Mouse (Mus musculus) kidney, postnatal 0 days (tissue): ENCODE data around the gene Noxred1. TPM values are rescaled to one million over a fixed set of nuclear protein-coding genes. Genes with fewer than 3 reads are reported as not detected.

Experiments used
- ATAC-seq: fragments of 200-750 bp; cut with Nextera tagmentation; replicated peaks from 2 replicates; pipeline ENCODE4 v1.8.0; 2017; ENCODE audit warnings: low read depth, moderate number of reproducible peaks, moderate TSS enrichment, moderate library complexity; ENCODE audit not compliant: low FRiP score
- DNase-seq: peaks from one replicate; pipeline ENCODE4 v3.0.0-alpha.2; 2016; ENCODE audit warnings: low spot score
- H3K27ac ChIP-seq: fragments of 300-500 bp; sonication (generic); 2 replicates; pipeline ENCODE4 v1.5.1; 2014; ENCODE audit warnings: mild to moderate bottlenecking
- H3K27me3 ChIP-seq: fragments of 300-500 bp; sonication (generic); 2 replicates; pipeline ENCODE4 v1.6.1; 2014; ENCODE audit warnings: low read length, mixed read lengths; ENCODE audit not compliant: insufficient read depth
- H3K36me3 ChIP-seq: fragments of 300-500 bp; sonication (generic); 2 replicates; pipeline ENCODE4 v1.6.1; 2014; ENCODE audit warnings: low read length, mixed read lengths; ENCODE audit not compliant: insufficient read depth
- H3K4me1 ChIP-seq: fragments of 300-500 bp; sonication (generic); replicated peaks from 2 replicates; pipeline ENCODE4 v1.6.1; 2014; ENCODE audit warnings: antibody characterized with exemption, low read length, mixed read lengths; ENCODE audit not compliant: insufficient read depth
- H3K4me2 ChIP-seq: fragments of 300-500 bp; sonication (generic); 2 replicates; pipeline ENCODE4 v1.6.1; 2014; ENCODE audit warnings: mild to moderate bottlenecking, low read length, moderate library complexity, mixed read lengths
- H3K4me3 ChIP-seq: fragments of 300-500 bp; sonication (generic); replicated peaks from 2 replicates; pipeline ENCODE4 v1.5.1; 2014; ENCODE audit warnings: low read depth, low read length
- H3K9ac ChIP-seq: fragments of 300-500 bp; sonication (generic); 2 replicates; pipeline ENCODE4 v1.6.1; 2014; ENCODE audit warnings: low read depth, low read length
- H3K9me3 ChIP-seq: fragments of 300-500 bp; sonication (generic); replicated peaks from 2 replicates; pipeline ENCODE4 v1.6.1; 2016; ENCODE audit warnings: low read length, inconsistent platforms, mixed read lengths
- CTCF ChIP-seq: IDR thresholded peaks from 2 replicates; pipeline ENCODE4 v1.5.1; 2016; ENCODE audit warnings: antibody characterized with exemption, low read depth, mild to moderate bottlenecking, moderate library complexity
- WGBS: fragments of 180-500 bp; shearing (Covaris S2); extraction: QIAGEN DNeasy Blood & Tissue Kit; methylation state at CpG from one replicate; pipeline ENCODE4 v1.1.7; 2014; 5-methylcytosine and 5-hydroxymethylcytosine counted together
- polyA plus RNA-seq: library from polyadenylated mRNA; unstranded; fragments of >200 nt; fragmentation: Nextera tagmentation; extraction: Ambion mirVana; gene quantifications from 2 replicates; pipeline ENCODE4 v1.2.1, GENCODE M21; 2015

The Noxred1 gene
- polyA plus RNA-seq, 1 experiment from 2014 or later: not detected

DNA sequence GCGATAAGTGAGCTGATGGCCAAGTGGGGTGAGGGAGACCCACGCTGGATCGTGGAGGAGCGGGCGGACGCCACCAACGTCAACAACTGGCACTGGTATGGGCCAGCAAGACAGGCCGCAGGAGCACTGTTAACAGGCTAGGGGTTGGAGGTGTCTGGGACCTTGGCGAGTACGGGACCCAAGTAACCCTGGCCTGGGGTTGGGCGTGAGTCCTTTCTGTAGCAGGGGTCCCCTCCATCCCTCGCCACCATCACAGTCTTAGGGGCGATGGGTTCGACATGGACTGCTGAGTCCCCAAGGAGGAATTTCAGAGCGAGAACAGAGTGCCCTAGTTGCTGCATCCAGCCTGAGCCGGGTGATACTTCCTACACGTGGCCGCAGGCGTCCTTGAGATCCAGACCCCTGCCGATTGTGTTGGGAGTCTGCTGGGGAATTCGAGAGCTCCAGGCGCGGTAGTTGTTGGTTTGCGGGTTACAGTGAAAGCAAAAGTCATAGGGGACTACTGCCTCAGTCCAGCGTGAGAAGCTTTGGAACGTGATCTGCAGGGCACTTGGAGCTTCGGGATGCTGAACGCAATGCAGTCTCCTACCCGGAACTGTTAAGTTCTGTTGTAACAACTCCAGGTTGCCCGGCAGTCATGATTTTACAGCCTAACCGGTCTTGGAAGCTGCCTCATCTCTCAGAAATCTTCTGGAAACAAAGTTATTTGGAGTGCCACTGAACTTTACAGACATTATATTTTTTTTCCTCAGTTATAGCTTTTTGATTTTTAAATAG, 28.5 kb upstream of the Noxred1 start:
- 0 out of 2 replicates have a peak, but pooled peaks cover 6% of the 10 kb centered on the region for H3K4me1 ChIP-seq
- H3K27me3 ChIP-seq: no peaks in the 10 kb centered on the region
- peak overlapping the region; percentile 72 for H3K9ac ChIP-seq
- no peaks in the 10 kb centered on the region for H3K9me3 ChIP-seq
- peak overlapping the region; percentile 86 for H3K4me2 ChIP-seq
- peaks cover 24% of the 10 kb centered on the region; the same call in 1 of the 2 replicates for H3K36me3 ChIP-seq
- under 1% methylated on average over 31 of the region's 31 CpGs for WGBS
- TF ChIP-seq CTCF: no peak
- ATAC-seq (peak; percentile 62), DNase-seq (peak; percentile 58)
- H3K27ac ChIP-seq: peak overlapping the region; percentile 89
- peak overlapping the region; percentile 76 for H3K4me3 ChIP-seq

DNA sequence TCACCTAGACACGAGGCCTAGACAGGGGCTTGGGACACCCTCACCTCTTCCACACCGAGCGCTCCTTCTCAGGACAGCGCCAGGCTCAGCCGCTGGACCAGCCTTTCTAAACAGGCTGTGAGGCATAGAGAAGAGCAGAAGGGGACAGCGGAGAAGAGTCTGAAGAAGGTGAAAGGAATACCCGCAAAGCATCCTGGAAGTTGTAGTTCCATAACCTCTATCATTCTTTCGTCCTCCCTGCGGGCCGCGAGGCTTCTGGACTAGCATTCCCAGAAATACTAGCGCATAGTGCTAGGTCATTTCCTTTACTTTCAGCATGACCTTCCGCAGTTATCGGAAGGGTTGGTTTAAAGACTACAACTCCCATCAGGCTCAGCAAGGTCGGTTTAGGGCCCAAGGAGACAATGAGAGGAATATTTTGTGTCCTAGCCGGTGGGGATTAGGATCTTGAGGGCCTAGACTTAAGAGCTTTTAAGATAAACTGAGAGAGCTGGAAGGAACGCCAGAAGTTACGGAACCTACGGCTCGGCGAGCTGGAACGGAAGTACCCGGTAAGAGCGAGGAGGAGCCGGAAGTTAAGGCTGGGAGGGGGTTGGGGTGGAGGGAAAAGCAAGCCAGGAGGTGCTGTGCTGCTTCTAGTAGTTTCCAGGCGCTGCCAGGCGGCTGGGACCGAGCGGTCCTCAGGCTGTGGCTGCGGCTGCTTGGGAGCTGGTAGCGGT, 27.7 kb upstream of the Noxred1 start, which contains the start of the genes Vipas39 and Ahsa1:
TSS of gene Vipas39 (minus strand) at position 149 of the 719 bp plus-strand sequence.
TSS of gene Ahsa1 (plus strand) at position 372 of the 719 bp plus-strand sequence.
- under 1% methylated on average over 31 of the region's 31 CpGs for WGBS
- 0 out of 2 replicates have a peak, but pooled peaks cover 6% of the 10 kb centered on the region for H3K4me1 ChIP-seq
- H3K4me2 ChIP-seq: peak within 1 kb of the TSS; percentile 86
- peak within 1 kb of the TSS; percentile 89 for H3K27ac ChIP-seq
- H3K36me3 ChIP-seq: peaks cover 30% of the 10 kb centered on the region; the same call in 1 of the 2 replicates
- TF ChIP-seq CTCF: peak; percentile 56
- DNase-seq (peak; percentile 99), ATAC-seq (peak; percentile 96)
- no peaks in the 10 kb centered on the region for H3K9me3 ChIP-seq
- peak within 1 kb of the TSS; percentile 79 for H3K9ac ChIP-seq
- no peaks in the 10 kb centered on the region for H3K27me3 ChIP-seq
- H3K4me3 ChIP-seq: peak within 1 kb of the TSS; percentile 76

DNA sequence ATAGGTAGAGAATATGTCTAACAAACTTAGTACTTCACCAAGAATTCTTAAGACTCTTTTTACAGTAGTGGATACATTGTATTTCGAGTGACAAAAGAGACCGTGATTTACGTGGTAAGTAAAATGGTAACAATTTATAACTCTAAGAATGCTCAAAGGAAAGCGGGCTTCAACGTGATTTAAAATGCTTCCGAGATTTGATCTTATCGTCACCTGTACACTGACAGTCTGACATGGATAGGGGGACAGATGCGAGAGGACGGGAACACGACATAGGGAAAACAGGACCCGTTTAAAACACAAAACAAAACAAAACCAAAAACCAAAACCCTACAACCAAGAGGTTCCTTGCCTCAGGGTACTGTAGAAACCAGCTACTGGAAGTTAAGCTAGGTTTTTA, 26.9 kb upstream of the Noxred1 start:
- peak overlapping the region; percentile 76 for H3K27ac ChIP-seq
- H3K9ac ChIP-seq: peak overlapping the region; percentile 79
- WGBS: 11% methylated on average over 11 of the region's 11 CpGs
- no peak for ATAC-seq
- H3K4me3 ChIP-seq: peak overlapping the region; percentile 76
- no peak for TF ChIP-seq CTCF
- peak overlapping the region; percentile 72 for H3K4me2 ChIP-seq
- H3K27me3 ChIP-seq: no peaks in the 10 kb centered on the region
- 0 out of 2 replicates have a peak, but pooled peaks cover 6% of the 10 kb centered on the region for H3K4me1 ChIP-seq
- no peak for DNase-seq
- H3K9me3 ChIP-seq: no peaks in the 10 kb centered on the region
- peaks cover 28% of the 10 kb centered on the region; the same call in 1 of the 2 replicates for H3K36me3 ChIP-seq

DNA sequence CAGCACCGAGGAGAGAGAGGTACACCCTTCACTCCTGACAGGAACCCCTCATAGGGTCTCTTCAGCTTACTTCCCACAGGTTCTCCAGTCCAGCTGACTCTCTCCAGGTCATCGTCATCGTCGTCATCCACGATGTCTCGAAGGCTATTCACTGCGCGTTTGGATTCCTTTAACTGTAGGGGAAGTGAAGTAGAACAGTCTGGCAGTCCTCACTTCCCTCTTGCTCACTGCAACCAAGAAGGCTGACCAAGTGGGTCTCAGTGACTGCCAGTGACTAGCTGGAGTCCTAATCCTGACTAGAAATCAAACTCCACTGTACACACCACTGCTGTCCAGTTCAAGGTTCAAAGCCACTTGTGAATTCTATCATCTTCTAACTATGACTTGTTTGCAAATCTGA, 22.0 kb upstream of the Noxred1 start:
- Histone ChIP-seq H3K9ac (no peak overlapping the region), H3K4me3 (no peak overlapping the region), H3K27ac (no peak overlapping the region), H3K36me3 (peaks cover 54% of the 10 kb centered on the region; the same call in 1 of the 2 replicates), H3K4me2 (no peak overlapping the region), H3K9me3 (no peaks in the 10 kb centered on the region), H3K4me1 (no peaks in the 10 kb centered on the region), H3K27me3 (no peaks in the 10 kb centered on the region)
- ATAC-seq (no peak), DNase-seq (no peak)
- 98% methylated on average over 8 of the region's 8 CpGs for WGBS
- TF ChIP-seq CTCF: no peak

DNA sequence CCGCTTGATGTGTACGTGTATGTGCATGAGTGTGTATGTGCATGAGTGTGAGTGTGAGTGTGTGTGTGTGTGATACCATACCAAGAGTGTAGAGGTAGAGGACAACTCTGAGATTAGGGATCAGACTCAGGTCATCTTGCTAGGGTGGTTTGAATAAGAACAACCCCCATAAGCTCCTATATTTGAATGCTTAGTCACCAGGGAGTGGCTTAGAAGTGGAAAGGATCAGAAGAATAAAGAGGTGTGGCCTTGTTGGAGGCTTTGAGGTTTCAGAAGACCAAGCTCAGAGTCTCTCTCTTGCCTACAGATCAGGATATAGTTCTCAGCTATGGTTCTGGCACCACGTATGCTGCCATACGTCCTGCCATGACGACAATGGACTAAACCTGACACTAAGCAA, 18.1 kb upstream of the Noxred1 start:
- WGBS: 95% methylated on average over 5 of the region's 5 CpGs
- Histone ChIP-seq H3K27ac (no peak overlapping the region), H3K36me3 (peaks cover 73% of the 10 kb centered on the region), H3K4me1 (no peaks in the 10 kb centered on the region), H3K9me3 (no peaks in the 10 kb centered on the region), H3K4me3 (no peak overlapping the region), H3K9ac (no peak overlapping the region), H3K4me2 (no peak overlapping the region), H3K27me3 (no peaks in the 10 kb centered on the region)
- no peak for TF ChIP-seq CTCF
- DNase-seq (no peak), ATAC-seq (no peak)

DNA sequence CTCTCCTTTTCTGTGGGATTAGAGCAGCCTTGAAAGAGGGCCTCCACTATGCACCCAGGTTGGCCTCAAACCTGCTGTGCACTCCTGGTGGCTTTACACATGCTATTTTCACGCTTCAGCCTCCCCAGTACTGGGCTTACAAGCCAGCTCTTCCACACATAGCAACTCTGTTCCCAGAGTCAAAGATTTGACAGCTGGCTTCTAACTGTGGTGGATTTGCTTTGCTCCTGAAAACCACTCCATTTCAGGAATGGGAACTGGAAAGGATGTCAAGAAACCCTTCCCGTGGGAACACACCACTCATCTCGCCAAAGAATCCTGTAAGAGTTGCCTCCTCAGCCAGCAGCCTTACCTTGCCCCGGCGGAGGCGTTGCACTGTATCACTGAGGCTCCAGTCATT, 15.3 kb upstream of the Noxred1 start:
- no peaks in the 10 kb centered on the region for H3K27me3 ChIP-seq
- H3K9ac ChIP-seq: no peak overlapping the region
- no peaks in the 10 kb centered on the region for H3K9me3 ChIP-seq
- TF ChIP-seq CTCF: no peak
- H3K4me2 ChIP-seq: no peak overlapping the region
- DNase-seq (no peak), ATAC-seq (no peak)
- H3K27ac ChIP-seq: no peak overlapping the region
- no peak overlapping the region for H3K4me3 ChIP-seq
- H3K36me3 ChIP-seq: peaks cover 74% of the 10 kb centered on the region
- no peaks in the 10 kb centered on the region for H3K4me1 ChIP-seq
- 96% methylated on average over 6 of the region's 6 CpGs for WGBS
